Mouse (Mus musculus) C2C12 (cell line): ENCODE results near the gene Stx2. TPM values are rescaled to one million over a fixed set of nuclear protein-coding genes. Genes with fewer than 3 reads are reported as not detected.
A peak's percentile ranks its signal among the peaks of the same experiment; 100 is the strongest.

Source experiments
- H3K27me3 ChIP-seq: one replicate; pipeline ENCODE4 v1.6.1; 2011; ENCODE audit not compliant: control insufficient read depth, insufficient read depth, insufficient read length
- H3K36me3 ChIP-seq: one replicate; pipeline ENCODE4 v1.6.1; 2011; ENCODE audit not compliant: control insufficient read depth, insufficient read depth
- H3K4me3 ChIP-seq: one replicate; pipeline ENCODE4 v1.5.1; 2011; ENCODE audit warnings: mild to moderate bottlenecking, control low read depth; ENCODE audit not compliant: poor library complexity, insufficient read depth, severe bottlenecking
- H3K79me2 ChIP-seq: one replicate; pipeline ENCODE4 v1.6.1; 2011; ENCODE audit not compliant: control insufficient read depth, insufficient read depth
- H3K79me3 ChIP-seq: one replicate; pipeline ENCODE4 v1.6.1; 2011; ENCODE audit warnings: low read depth, control low read depth
- H3ac ChIP-seq: one replicate; pipeline ENCODE3; 2011; ENCODE audit warnings: low read depth; ENCODE audit not compliant: control insufficient read depth, insufficient read length
- CEBPB ChIP-seq: IDR thresholded peaks from one replicate; pipeline ENCODE4 v1.6.1; 2011; ENCODE audit warnings: low read depth, mild to moderate bottlenecking, control low read depth, moderate library complexity
- CTCF ChIP-seq: IDR thresholded peaks from one replicate; pipeline ENCODE4 v1.5.1; 2011; ENCODE audit not compliant: control insufficient read depth, insufficient read depth, insufficient read length
- FOSL1 ChIP-seq: IDR thresholded peaks from one replicate; pipeline ENCODE4 v1.8.0; 2011; ENCODE audit warnings: mild to moderate bottlenecking, low read length; ENCODE audit not compliant: poor library complexity, insufficient read depth, severe bottlenecking
- MAX ChIP-seq: IDR thresholded peaks from one replicate; pipeline ENCODE4 v1.6.1; 2011; ENCODE audit warnings: mild to moderate bottlenecking, control low read depth
- MYOD1 ChIP-seq: IDR thresholded peaks from one replicate; pipeline ENCODE4 v1.6.1; 2011; ENCODE audit warnings: low read depth; ENCODE audit not compliant: control insufficient read depth, insufficient read length
- MYOG ChIP-seq: IDR thresholded peaks from one replicate; pipeline ENCODE4 v1.6.1; 2011; ENCODE audit not compliant: control insufficient read depth, insufficient read length; ENCODE audit errors: extremely low read depth
- USF1 ChIP-seq: IDR thresholded peaks from one replicate; pipeline ENCODE4 v1.6.1; 2011; ENCODE audit warnings: low read depth, mild to moderate bottlenecking, control low read depth, moderate library complexity
- polyA plus RNA-seq: library from polyadenylated mRNA; unstranded; fragments of >200 nt; fragmentation: generic; extraction: Trizol; gene quantifications from one replicate; pipeline ENCODE4 v1.2.1, GENCODE M21; 2012; ENCODE audit warnings: missing spikeins

Stx2 gene
- polyA plus RNA-seq, 1 experiment = 24.1 TPM

DNA sequence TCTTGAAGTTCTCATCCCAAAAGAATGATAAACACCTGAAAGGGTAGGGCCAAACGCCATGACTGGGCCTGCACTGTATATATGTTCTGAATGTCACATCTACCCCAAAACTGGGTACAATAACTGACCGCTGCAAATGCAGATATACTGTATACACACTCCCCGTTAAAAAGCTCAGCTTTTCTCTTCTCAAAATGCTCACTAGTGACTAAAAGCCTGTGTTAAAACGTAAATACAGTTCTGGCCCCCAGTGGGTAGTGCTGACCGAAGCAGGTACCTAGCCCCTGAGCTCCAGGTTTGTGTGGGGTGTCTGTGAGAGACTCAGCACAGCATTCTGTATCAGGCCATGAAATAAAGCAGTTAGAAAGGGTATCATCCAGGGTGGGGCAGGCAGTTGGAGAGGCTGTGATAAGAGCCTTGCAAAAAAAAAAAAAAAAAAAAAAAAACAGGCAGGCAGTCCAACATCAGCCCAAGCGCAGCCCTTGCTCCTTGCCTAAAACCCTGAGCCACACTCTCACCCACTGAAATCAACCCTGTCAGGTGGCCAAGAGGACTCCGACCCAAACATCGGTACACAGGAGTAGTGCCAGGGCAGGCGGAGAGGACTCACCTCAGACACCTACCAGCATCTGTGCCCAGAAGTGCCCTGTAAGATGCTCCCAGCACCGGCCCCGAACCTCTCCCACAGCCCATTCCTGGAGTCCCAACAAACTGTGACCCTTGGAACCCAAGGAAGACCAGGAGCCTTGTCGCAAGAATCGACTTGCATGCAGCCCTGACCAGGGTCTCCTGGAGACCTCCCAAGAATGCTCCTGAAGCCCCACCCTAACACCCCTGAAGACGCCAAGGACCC, 1.0 kb downstream of the Stx2 start:
- Histone ChIP-seq H3K36me3 (no peaks in the 10 kb centered on the region), H3ac (peak overlapping the region; percentile 83), H3K4me3 (peak overlapping the region; percentile 72), H3K27me3 (no peaks in the 10 kb centered on the region), H3K79me2 (peaks cover 36% of the 10 kb centered on the region), H3K79me3 (peaks cover 18% of the 10 kb centered on the region)
- TF ChIP-seq MYOD1 (no peak), MYOG (no peak), MAX (no peak), FOSL1 (no peak), CEBPB (no peak), USF1 (no peak), CTCF (no peak)

DNA sequence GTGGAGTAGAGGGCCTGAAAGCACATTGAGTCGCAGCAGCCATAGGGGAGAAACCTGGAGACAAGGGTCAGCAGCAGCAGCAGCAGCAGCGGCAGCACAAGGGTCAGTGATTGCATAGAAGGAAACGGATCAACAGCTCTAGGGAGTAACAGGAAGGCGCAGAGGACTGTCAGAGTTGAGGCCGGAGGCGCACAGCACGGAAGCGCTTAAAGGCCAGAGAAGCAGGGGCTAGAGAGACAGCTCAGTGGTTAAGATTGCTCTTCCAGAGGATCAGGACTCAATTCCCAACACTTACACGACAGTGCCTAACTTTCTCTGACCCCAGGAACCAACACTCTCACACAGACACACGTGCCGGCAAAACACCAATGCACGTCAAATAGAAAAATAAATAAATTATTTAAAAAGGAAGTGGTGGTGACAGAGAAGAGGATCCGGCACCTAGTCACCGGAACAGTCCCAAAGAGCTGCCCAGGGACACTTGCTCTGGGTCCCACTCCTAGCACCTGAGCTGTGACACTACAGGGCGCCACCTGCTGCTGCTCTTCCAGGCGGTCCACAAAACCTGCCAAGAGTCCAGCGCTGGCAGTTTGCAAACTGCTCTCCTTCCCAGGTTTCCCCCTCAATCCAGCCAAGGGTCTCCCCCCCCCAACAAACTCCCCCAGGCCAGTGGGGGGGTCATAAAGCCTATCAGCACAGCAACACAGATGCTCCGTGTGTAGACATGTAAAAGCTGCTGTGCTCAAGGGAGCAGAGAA, 2.2 kb downstream of the Stx2 start:
- Histone ChIP-seq H3K27me3 (no peaks in the 10 kb centered on the region), H3K4me3 (no peak overlapping the region), H3K36me3 (no peaks in the 10 kb centered on the region), H3K79me2 (peaks cover 42% of the 10 kb centered on the region), H3K79me3 (peaks cover 23% of the 10 kb centered on the region), H3ac (no peak overlapping the region)
- TF ChIP-seq MAX (no peak), USF1 (no peak), CEBPB (no peak), MYOG (no peak), CTCF (no peak), FOSL1 (no peak), MYOD1 (no peak)

DNA sequence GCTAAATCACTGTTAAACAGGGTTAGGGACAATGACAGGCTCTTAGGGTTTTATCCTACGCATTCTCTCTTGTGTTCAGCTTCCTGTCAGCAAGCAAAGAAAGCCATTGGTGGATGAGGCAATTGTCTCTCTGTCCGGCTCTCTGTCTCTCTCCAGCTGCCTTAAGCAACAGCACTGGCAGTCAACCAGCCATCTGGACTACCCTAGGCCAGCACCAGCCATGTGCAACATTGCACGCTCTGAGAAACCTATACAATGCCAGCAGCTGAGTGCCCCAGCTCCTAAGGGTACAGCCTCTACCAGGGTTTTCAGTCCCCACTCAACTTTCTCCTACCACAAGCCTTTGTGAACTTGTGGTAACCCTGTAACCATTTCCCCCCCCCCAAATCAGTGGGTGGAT, 3.0 kb downstream of the Stx2 start:
- H3K36me3 ChIP-seq = no peaks in the 10 kb centered on the region
- no peaks in the 10 kb centered on the region for H3K27me3 ChIP-seq
- TF ChIP-seq CEBPB = no peak
- TF ChIP-seq FOSL1 = no peak
- TF ChIP-seq MYOD1 = no peak
- no peak for TF ChIP-seq USF1
- no peak for TF ChIP-seq MYOG
- TF ChIP-seq CTCF = no peak
- no peak for TF ChIP-seq MAX
- no peak overlapping the region for H3ac ChIP-seq
- H3K79me2 ChIP-seq = peaks cover 42% of the 10 kb centered on the region
- H3K79me3 ChIP-seq = peaks cover 23% of the 10 kb centered on the region
- no peak overlapping the region for H3K4me3 ChIP-seq

DNA sequence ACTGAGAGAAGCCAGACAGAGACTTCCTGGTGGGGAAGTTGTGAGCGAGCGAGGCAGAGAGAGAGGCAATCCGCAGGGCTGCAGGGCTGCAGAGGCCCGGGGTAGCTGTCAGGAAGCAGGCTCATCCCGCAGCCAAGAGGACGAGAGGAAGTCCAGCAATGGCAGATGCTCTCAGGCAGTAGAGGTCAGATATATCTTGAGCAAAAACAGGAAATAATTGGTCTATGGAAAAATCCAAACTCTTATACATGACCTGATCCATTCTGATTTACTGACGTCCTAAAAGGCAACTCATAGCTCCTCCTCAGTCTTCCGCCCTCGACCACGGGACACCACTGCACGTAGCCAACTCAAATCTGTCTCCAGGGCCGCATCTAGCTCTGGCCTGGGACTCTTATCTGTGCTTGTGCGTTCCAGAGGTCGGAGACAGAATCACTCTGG, 5.8 kb downstream of the Stx2 start:
- Histone ChIP-seq H3K4me3 (no peak overlapping the region), H3K27me3 (no peaks in the 10 kb centered on the region), H3K79me2 (peaks cover 35% of the 10 kb centered on the region), H3K79me3 (peaks cover 21% of the 10 kb centered on the region), H3K36me3 (no peaks in the 10 kb centered on the region), H3ac (no peak overlapping the region)
- TF ChIP-seq MYOG = no peak
- no peak for TF ChIP-seq FOSL1
- no peak for TF ChIP-seq USF1
- no peak for TF ChIP-seq CTCF
- no peak for TF ChIP-seq CEBPB
- TF ChIP-seq MYOD1 = no peak
- TF ChIP-seq MAX = no peak

DNA sequence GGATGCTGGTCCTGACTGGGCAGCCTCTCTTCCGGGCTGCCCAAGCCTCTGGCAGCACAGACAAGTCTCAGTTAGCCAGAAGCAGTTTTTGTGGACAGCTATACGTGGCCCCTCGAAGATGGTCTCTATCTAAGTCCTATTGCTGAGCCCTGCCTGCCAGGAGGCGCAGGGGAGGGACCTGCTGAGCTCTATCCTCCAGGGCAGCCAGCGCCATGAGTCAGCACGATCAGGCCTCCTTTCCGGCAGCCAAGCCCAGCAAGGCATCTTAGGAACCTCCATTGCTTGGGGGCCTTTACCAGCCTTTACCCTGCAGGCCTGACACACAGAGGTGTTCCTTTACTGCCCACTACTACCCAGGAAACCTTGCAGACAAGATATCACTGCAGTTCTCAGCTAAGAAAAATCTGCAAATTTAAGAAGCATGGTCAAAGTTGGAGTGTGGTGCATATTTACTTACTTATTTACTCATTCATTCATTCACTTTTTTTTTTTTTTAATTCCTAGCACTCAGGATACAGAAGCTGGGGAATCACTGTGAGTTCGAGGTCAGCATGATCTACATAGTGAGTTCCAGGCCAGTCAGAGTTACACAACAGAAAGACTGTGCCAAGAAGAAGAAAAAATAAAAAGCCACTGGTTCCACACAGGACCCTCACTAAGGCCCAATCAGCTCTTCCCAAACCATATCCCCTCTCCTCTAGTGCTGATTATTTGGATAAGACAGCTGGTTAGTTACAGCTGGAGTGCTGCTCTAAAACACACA, 7.5 kb downstream of the Stx2 start:
- Histone ChIP-seq H3K4me3 (no peak overlapping the region), H3K27me3 (no peaks in the 10 kb centered on the region), H3K79me3 (peaks cover 11% of the 10 kb centered on the region), H3ac (no peak overlapping the region), H3K36me3 (no peaks in the 10 kb centered on the region), H3K79me2 (peaks cover 18% of the 10 kb centered on the region)
- TF ChIP-seq MYOD1 (no peak), CTCF (no peak), MYOG (no peak), MAX (no peak), CEBPB (no peak), FOSL1 (no peak), USF1 (no peak)
